Mouse (Mus musculus) retina, adult 2 months (tissue): ENCODE measurements around the gene Zdhhc12.
A peak's percentile ranks its signal among the peaks of the same experiment; 100 is the strongest.
"Not testable (repeated sequence)": the region's sequence is repeated elsewhere in the genome, so short reads cannot be mapped to it uniquely, and the experiment has no call there.

Experiments
- DNase-seq: peaks from one replicate; pipeline ENCODE4 v3.0.0-alpha.2; 2012; ENCODE audit warnings: low read depth, low spot score

The Zdhhc12 gene

GRCm38 (mm10) chr2:30063791-30064190 is 29.7 kb downstream of the Zdhhc12 start:
- no peak for DNase-seq

DNA sequence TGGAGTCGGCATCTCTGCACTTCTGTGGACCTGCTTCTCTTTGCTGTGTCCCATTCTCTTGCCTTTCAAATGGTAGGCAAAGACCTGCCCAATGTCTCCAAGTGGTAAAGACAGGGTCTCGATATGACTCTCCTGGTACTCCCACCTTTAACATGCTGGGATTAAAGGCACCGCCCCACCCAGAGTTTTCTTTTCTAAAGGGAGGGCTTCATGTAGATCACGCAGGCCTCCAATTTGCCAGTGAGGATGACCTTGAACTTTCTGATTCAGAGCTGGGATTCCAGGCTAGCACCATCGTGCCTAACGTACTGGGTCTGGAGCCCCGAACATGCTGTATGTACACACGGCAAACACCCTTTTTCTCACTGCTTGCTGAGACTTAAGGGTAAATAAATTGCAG is 30.2 kb downstream of the Zdhhc12 start:
- no peak for DNase-seq

GRCm38 (mm10) chr2:30062249-30063093 is 31.0 kb downstream of the Zdhhc12 start:
- no peak for DNase-seq

DNA sequence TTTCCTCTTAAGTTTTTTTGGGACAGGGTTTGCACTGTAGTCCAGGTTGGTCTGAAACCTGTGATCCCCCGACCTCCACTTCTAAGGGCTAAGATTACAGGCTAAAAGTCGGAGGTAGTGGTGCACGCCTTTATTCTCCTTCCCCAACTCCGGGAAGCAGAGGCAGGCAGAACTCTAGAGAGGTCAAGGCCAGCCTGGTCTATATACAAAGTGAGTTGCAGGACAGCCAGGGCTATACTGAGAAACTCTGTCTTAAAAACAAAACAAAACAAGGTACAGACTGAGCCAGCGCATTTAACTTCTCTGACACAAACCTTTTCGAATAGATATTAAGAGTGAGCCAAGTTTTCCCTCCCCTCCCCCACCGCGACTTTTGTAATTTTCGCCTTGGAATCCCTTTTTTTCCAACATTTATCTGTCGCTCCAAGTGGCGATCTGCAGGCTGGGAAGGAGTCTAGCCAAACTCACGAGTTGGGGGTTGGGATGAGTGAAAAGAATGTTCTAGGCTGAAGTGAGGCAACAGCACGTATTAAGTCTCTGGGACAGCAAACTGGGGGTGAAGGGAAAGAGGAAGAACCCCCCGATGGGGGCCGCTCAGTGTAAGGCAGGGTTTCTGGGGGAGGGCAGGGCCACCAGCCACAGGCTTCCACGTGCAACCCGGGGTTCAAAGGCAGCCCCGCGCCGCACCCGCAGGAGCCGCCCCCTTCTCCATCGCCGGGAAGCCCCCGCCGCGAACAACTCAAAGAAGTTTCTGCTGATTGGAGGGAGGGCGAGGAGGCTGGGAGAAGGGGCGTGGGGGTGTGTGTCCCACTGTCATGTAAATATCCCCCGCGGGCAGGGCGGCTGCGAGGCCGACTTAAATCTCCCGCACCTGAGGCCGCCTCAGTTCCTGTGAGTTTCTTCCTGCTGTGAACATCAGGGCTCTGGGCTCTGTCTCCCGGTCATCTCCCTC is 32.0 kb downstream of the Zdhhc12 start:
- no peak for DNase-seq

DNA sequence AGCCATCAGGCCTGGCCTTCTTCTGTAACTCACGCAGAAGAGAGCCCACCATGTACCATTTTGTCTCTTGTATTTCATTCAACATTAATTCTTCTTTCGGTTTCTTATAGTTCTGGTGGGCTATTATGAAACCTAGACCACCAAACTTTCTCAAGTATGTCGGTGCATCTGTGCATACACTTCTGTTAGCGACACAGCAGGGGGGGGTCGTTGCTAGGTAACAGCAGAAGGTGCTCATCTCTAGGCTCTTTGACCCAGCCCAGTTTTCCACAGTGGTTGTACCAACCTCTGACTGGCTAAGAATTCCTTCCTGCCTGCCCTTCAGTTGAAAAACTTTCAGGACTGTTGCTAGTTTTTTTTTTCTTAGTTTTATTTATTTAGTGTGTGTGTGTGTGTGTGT is 35.0 kb downstream of the Zdhhc12 start:
- no peak for DNase-seq

DNA sequence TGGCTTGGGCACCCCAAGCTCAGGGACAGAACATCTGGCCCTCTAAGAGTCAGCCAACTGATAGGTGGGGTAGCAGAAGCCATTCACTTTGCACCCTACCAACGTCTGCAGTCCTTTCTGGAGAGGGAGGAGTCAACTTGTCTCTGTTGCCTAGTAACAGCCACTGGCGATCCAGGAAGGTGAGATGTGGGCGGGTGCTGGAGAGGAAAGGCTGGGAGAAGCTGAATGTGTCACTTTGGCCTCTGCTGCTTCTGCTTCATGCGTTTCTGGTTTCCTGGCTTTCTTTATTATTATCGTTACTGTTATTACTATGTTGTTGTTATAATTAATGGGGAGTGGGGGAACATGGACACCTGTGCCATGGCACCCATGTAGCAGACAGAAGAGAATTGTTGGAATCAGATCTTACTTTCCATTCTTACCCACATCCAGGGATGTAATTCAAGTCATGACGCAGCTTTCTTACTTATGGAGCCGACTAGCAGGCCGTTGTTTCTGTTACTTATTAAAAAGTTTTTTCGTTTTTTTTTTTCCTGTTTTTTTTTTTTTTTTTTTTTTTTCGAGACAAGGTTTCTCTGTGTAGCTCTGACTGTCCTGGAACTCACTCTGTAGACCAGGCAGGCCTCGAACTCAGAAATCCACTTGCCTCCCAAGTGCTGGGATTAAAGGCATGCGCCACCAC is 36.1 kb downstream of the Zdhhc12 start, which contains the start of gene Set:
Set (plus strand) TSS at position 156 of the 682 bp plus-strand sequence.
- DNase-seq, result no peak

- DNase-seq, result no peak
Measured at GRCm38 (mm10) chr2:30056736-30057135, 36.7 kb downstream of the Zdhhc12 start.

- DNase-seq, result not testable (repeated sequence)
Measured at GRCm38 (mm10) chr2:30055310-30055709, 38.1 kb downstream of the Zdhhc12 start.

GRCm38 (mm10) chr2:30051992-30052761 is 41.3 kb downstream of the Zdhhc12 start:
- DNase-seq, result no peak

GRCm38 (mm10) chr2:30049831-30050230 is 43.6 kb downstream of the Zdhhc12 start:
- no peak for DNase-seq

GRCm38 (mm10) chr2:30048699-30049388 is 44.6 kb downstream of the Zdhhc12 start, which contains the start of gene Wdr34:
Wdr34 (minus strand) TSS chr2:30048881.
- peak; percentile 96 for DNase-seq

GRCm38 (mm10) chr2:30048101-30048501 is 45.3 kb downstream of the Zdhhc12 start:
- no peak for DNase-seq

DNA sequence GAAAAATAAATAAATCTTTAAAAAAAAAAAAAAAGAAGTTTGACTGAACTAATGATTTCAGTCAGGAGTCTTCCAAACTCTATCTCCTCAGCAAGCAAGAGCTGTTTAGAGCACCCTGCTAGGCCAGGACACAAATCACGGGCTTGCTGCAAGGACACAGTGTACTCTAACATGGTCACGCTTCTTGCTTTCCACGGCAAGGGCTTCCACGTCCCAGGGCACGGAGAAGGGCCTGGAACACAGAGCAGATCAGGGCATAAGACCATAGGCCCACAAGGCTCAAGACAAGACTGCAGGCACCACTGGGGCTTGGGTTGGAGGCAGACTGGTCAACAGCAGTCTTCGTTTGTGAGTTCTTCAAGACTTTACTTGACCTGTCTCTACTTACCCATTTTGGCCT is 46.3 kb downstream of the Zdhhc12 start:
- no peak for DNase-seq

GRCm38 (mm10) chr2:30044550-30044949 is 48.9 kb downstream of the Zdhhc12 start:
- no peak for DNase-seq

DNA sequence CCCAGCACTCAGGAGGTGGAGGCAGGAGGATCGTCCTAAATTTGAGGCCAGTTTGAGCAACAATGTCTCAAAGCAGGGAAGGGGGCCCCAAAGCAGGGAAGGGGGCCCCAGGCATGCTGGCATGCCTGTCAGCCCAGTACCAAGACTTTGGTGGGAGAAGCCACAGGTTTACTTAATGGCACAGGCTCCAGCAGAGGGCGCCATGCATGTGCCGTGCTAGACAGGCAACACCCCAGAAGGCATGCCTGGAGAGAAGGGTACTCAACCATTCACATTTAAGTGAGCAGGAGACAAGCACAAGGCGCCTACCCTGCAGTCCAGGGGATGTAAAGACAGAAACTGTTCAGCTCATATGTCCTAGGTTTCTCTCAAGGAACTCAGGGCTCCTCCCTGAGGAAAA is 51.0 kb downstream of the Zdhhc12 start:
- no peak for DNase-seq
